Mouse (Mus musculus): Measurements from ENCODE around the gene Cetn2. TPM values are rescaled to one million over a fixed set of nuclear protein-coding genes. Genes with fewer than 3 reads are reported as not detected.

Cetn2 gene
- polyA plus RNA-seq (2012; rRNA removed): 14.0 and 14.5 TPM in 2 replicates

DNA sequence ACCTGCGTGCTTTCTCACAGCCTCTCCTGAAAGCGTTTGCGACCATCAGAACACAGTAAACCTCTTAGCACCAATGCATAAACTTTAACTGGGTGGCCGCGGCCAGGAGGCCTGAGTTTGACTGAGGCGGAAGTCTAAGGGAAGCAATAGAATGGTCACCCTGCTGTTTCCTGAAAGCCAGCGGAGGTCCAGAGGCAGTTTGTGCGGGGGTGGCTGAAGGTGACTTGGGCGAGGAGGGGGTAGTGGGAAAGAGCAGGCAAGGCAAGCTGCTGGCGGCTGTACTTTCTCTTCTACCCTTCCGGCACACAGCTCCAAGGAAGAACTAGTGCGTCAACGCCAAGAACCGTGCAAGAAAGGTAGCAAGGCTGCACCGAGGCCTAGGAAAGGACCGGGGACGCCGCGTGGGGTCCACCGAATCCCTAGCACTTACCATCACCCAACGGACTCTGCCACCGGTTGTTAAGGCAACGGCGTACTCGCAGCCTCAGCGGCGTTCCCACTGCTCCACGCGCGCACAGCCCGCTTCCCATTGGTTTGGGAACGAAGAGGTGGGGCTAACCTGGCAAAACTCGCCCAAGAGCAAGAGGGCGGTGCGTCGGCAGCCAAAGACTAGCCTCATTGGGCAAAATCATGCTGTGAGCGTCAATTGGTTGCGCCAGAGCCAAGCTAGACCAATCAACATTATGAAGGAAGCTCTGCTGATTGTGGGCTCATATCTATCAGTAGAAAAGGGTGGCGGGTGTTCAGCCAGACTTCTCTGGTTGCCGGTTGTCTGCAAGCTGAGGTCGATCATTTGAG is at the start of gene Cetn2, which contains the start of gene Nsdhl:
Gene Cetn2 (minus strand): TSS at position 528 of the 798 bp plus-strand sequence.
Gene Nsdhl (plus strand): TSS at position 674 of the 798 bp plus-strand sequence.

Other genes starting within 250 kb of the Cetn2 start
- gene Gabrq, start 93.2 kb downstream of the Cetn2 start, polyA plus RNA-seq (2012; rRNA removed): 0.02 and 0.05 TPM in 2 replicates
- gene Nsdhl, start 146 bp upstream of the Cetn2 start, polyA plus RNA-seq (2012; rRNA removed): 47.4 and 56.4 TPM in 2 replicates
- gene Zfp185, start 68.9 kb upstream of the Cetn2 start, polyA plus RNA-seq (2012; rRNA removed): 0.42 and 0.50 TPM in 2 replicates
- gene Pnma5, start 118.7 kb upstream of the Cetn2 start, polyA plus RNA-seq (2012; rRNA removed): 0.23 TPM in 1 of 2 replicates, not detected in the other
- not detected in 2 replicates for gene Pnma3, start 146.4 kb upstream of the Cetn2 start, polyA plus RNA-seq (2012; rRNA removed)
- gene Xlr4a, start 164.1 kb upstream of the Cetn2 start, polyA plus RNA-seq (2012; rRNA removed): 1.2 and 5.0 TPM in 2 replicates
- gene Xlr3a, start 178.7 kb upstream of the Cetn2 start, polyA plus RNA-seq (2012; rRNA removed): 7.3 and 9.4 TPM in 2 replicates
- gene Gm14685, start 198.6 kb upstream of the Cetn2 start, polyA plus RNA-seq (2012; rRNA removed): 0.30 and 0.37 TPM in 2 replicates
- gene Xlr5b, start 230.4 kb upstream of the Cetn2 start, polyA plus RNA-seq (2012; rRNA removed): 0.12 TPM in 1 of 2 replicates, not detected in the other
- 0.19 and 0.50 TPM in 2 replicates for gene DXBay18, start 231.0 kb upstream of the Cetn2 start, polyA plus RNA-seq (2012; rRNA removed)